Comparison of ENCODE assay signal across 8 mouse cellular contexts in genomic region chr2:152727795-152728510, GRCm38 (mm10). TPM values are rescaled to one million over a fixed set of nuclear protein-coding genes. Genes with fewer than 3 reads are reported as not detected.
DNase-seq lines count a peak whose midpoint lies in the region; ATAC-seq and TF ChIP-seq lines count a peak whose summit lies in the region.

No protein-coding gene starts in this region.

- ATAC-seq in heart, embryonic 12.5 days (ENCODE audit: insufficient number of reproducible peaks, low FRiP score): peak; percentile 66
- ATAC-seq in kidney, postnatal 0 days (replicated peaks; ENCODE audit: low FRiP score, low read depth): no peak

- no peak overlapping the region for H3K4me3 ChIP-seq in layer of hippocampus, adult 2 months
- H3K4me3 ChIP-seq in heart, embryonic 12.5 days: no peak overlapping the region
- no peak overlapping the region for H3K4me3 ChIP-seq in kidney, postnatal 0 days (replicated peaks; ENCODE audit: low read depth, low read length)

- H3K9ac ChIP-seq in heart, embryonic 12.5 days: 0 out of 2 replicates have a peak overlapping the region, but pooled peaks have one; percentile 28
- H3K9ac ChIP-seq in kidney, postnatal 0 days (ENCODE audit: low read depth, low read length): no peak overlapping the region

- TF ChIP-seq CTCF in layer of hippocampus, adult 2 months (conservative IDR thresholded peaks at IDR 0.05): no peak
- no peak for TF ChIP-seq CTCF in kidney, postnatal 0 days (IDR thresholded peaks at IDR 0.05; ENCODE audit: low read depth)

- peak overlapping the region; percentile 78 for H3K27ac ChIP-seq in layer of hippocampus, adult 2 months
- peak overlapping the region; percentile 84 for H3K27ac ChIP-seq in heart, embryonic 12.5 days (ENCODE audit: poor library complexity, severe bottlenecking)
- H3K27ac ChIP-seq in kidney, postnatal 0 days: peak overlapping the region; percentile 84

- H3K4me2 ChIP-seq in heart, embryonic 12.5 days: no peak overlapping the region
- no peak overlapping the region for H3K4me2 ChIP-seq in kidney, postnatal 0 days (ENCODE audit: low read length)

- 75% methylated on average over 14 of the region's 14 CpGs for WGBS in heart, embryonic 12.5 days
- 76% methylated on average over 14 of the region's 14 CpGs for WGBS in kidney, postnatal 0 days

- DNase-seq in layer of hippocampus, adult 2 months (ENCODE audit: low spot score in 2 of 2): no peak
- no peak for DNase-seq in layer of hippocampus, postnatal 10 days (ENCODE audit: low spot score in 2 of 2)
- DNase-seq in kidney, postnatal 0 days (ENCODE audit: low spot score): peak; percentile 68
- peak; percentile 84 for DNase-seq in lung, postnatal 25 days (ENCODE audit: low spot score)
- no peak for DNase-seq in layer of hippocampus, adult 9-11 months
- no peak for DNase-seq in urinary bladder, adult 18-20 months (ENCODE audit: low spot score in 2 of 2)
- no peak for DNase-seq in ovary, postnatal 14 days (ENCODE audit: low spot score)

- no peaks in the 10 kb centered on the region for H3K36me3 ChIP-seq in heart, embryonic 12.5 days
- H3K36me3 ChIP-seq in kidney, postnatal 0 days (ENCODE audit: insufficient read depth, low read length): no peaks in the 10 kb centered on the region

- H3K4me1 ChIP-seq in heart, embryonic 12.5 days (replicated peaks): peaks cover 60% of the 10 kb centered on the region
- H3K4me1 ChIP-seq in kidney, postnatal 0 days (replicated peaks; ENCODE audit: insufficient read depth, low read length): peaks cover 39% of the 10 kb centered on the region

- no peaks in the 10 kb centered on the region for H3K27me3 ChIP-seq in heart, embryonic 12.5 days (replicated peaks)
- no peaks in the 10 kb centered on the region for H3K27me3 ChIP-seq in kidney, postnatal 0 days (ENCODE audit: insufficient read depth, low read length)

- H3K9me3 ChIP-seq in heart, embryonic 12.5 days (replicated peaks): no peaks in the 10 kb centered on the region
- no peaks in the 10 kb centered on the region for H3K9me3 ChIP-seq in kidney, postnatal 0 days (replicated peaks; ENCODE audit: low read length)

RNA-seq across cellular contexts. Expression of gene Id1, which starts 8.1 kb away (rescaled TPM):
- 10 to 100 TPM; 23.5 to 25.4 TPM for total RNA-seq in layer of hippocampus, adult 2 months (2021)
- total RNA-seq in layer of hippocampus, postnatal 10 days (2021): 10 to 100 TPM; 29.0 to 31.2 TPM
- 87.7 and 90.9 TPM in 2 replicates for polyA plus RNA-seq in heart, embryonic 12.5 days (2016; fragmentation: Nextera tagmentation; extraction: Ambion mirVana)
- 170 and 194 TPM in 2 replicates for polyA plus RNA-seq in kidney, postnatal 0 days (2015; fragmentation: Nextera tagmentation; extraction: Ambion mirVana)

RNA-seq across cellular contexts. Expression of gene Cox4i2, which starts 26.0 kb away (rescaled TPM):
- 1 to 10 TPM; 1.4 to 1.6 TPM for total RNA-seq in layer of hippocampus, adult 2 months (2021)
- 1 to 10 TPM; 2.1 to 2.5 TPM for total RNA-seq in layer of hippocampus, postnatal 10 days (2021)
- polyA plus RNA-seq in heart, embryonic 12.5 days (2016; fragmentation: Nextera tagmentation; extraction: Ambion mirVana): 18.9 and 20.8 TPM in 2 replicates
- polyA plus RNA-seq in kidney, postnatal 0 days (2015; fragmentation: Nextera tagmentation; extraction: Ambion mirVana): 15.8 and 16.3 TPM in 2 replicates

RNA-seq across cellular contexts. Expression of gene Mcts2, which starts 41.1 kb away (rescaled TPM):
- 10 to 100 TPM; 18.8 to 20.8 TPM for total RNA-seq in layer of hippocampus, adult 2 months (2021)
- total RNA-seq in layer of hippocampus, postnatal 10 days (2021): 10 to 100 TPM; 25.3 to 25.7 TPM
- polyA plus RNA-seq in heart, embryonic 12.5 days (2016; fragmentation: Nextera tagmentation; extraction: Ambion mirVana): 23.1 and 25.2 TPM in 2 replicates
- 33.9 and 36.6 TPM in 2 replicates for polyA plus RNA-seq in kidney, postnatal 0 days (2015; fragmentation: Nextera tagmentation; extraction: Ambion mirVana)

RNA-seq across cellular contexts. Expression of gene H13, which starts 58.7 kb away (rescaled TPM):
- 10 to 100 TPM; 71.5 to 73.3 TPM for total RNA-seq in layer of hippocampus, adult 2 months (2021)
- 100 to 1,000 TPM; 109 to 114 TPM for total RNA-seq in layer of hippocampus, postnatal 10 days (2021)
- 87.5 and 91.9 TPM in 2 replicates for polyA plus RNA-seq in heart, embryonic 12.5 days (2016; fragmentation: Nextera tagmentation; extraction: Ambion mirVana)
- 160 and 162 TPM in 2 replicates for polyA plus RNA-seq in kidney, postnatal 0 days (2015; fragmentation: Nextera tagmentation; extraction: Ambion mirVana)

Comparison
In these comparisons a context has a peak if more than half of its experiments do, and no peak if none do; other contexts are left out.
1. DNase-seq: peak in kidney, postnatal 0 days (single experiment) and lung, postnatal 25 days (single experiment); none in layer of hippocampus, adult 2 months (0 of 2), layer of hippocampus, postnatal 10 days (0 of 2), layer of hippocampus, adult 9-11 months (single experiment), urinary bladder, adult 18-20 months (0 of 2) and ovary, postnatal 14 days (single experiment).
2. Peak in every context shown above with its lines, with median percentiles within 50 percentile points of each other: H3K27ac ChIP-seq.